Mouse (Mus musculus): ENCODE measurements around the gene Rab7. TPM values are rescaled to one million over a fixed set of nuclear protein-coding genes. Genes with fewer than 3 reads are reported as not detected.

The Rab7 gene
- total and polyA plus RNA-seq, 3 experiments, result 58.6 to 361 (median 68.9) TPM

- Histone ChIP-seq H3K79me2 (replicated peaks; ENCODE audit: control insufficient read depth, extremely low read depth, insufficient read depth, poor library complexity, severe bottlenecking) (no peaks in the 10 kb centered on the region), H3K4me3 (replicated peaks in 1 of 3; ENCODE audit: low read depth in 2 of 3, low read length in 2 of 3, poor library complexity in 1 of 3) (no peak overlapping the region), H3K36me3 (replicated peaks in 1 of 2; ENCODE audit: control insufficient read depth in 1 of 2, insufficient read depth in 1 of 2, low read length in 1 of 2) (peaks cover 8 to 21% of the 10 kb centered on the region in 2 experiments), H3K4me2 (ENCODE audit: insufficient read depth, low read depth, poor library complexity, severe bottlenecking) (no peak overlapping the region), H3K27ac (ENCODE audit: insufficient read depth, low read depth) (no peak overlapping the region), H3K9ac (ENCODE audit: insufficient read depth, low read depth) (no peak overlapping the region), H3K9me3 (replicated peaks; ENCODE audit: low read length) (no peaks in the 10 kb centered on the region), H3K27me3 (replicated peaks) (no peaks in the 10 kb centered on the region), H3K4me1 (ENCODE audit: control insufficient read depth in 1 of 2, insufficient read depth in 2 of 2) (peaks cover 0 to 11% of the 10 kb centered on the region in 2 experiments; a peak in 2 of 4 replicates)
- in situ Hi-C loops (cut with MboI; ENCODE audit: low pct_ligation_motif_present, low pct_unique_long_range_greater_than_20kb, low sequenced_read_pairs), result loop anchor here (5.0 kb wide), 1 partner anchor 87 kb away; no protein-coding TSS in a partner anchor
- TF ChIP-seq ZMIZ1 (IDR thresholded peaks at IDR 0.05; ENCODE audit: low read depth, low read length) (no peak), JUND (conservative IDR thresholded peaks at IDR 0.05; ENCODE audit: low read depth, low read length) (no peak), ZC3H11A (IDR thresholded peaks at IDR 0.05; ENCODE audit: low read depth, low read length) (no peak), MYC (IDR thresholded peaks at IDR 0.05; ENCODE audit: low read depth, low read length) (no peak), UBTF (IDR thresholded peaks at IDR 0.05; ENCODE audit: low read depth, low read length) (no peak), MAZ (IDR thresholded peaks at IDR 0.05; ENCODE audit: low read depth, low read length) (no peak), MXI1 (IDR thresholded peaks at IDR 0.05; ENCODE audit: low read depth, low read length) (no peak)
- no peak for DNase-seq (ENCODE audit: extremely low read depth)
- dilution Hi-C loops (cut with MboI; ENCODE audit: extremely low pct_ligation_motif_present, extremely low pct_unique_long_range_greater_than_20kb, low sequenced_read_pairs), result no loop called here
Measured at GRCm38 (mm10) chr6:87993790-87994571, 51.1 kb downstream of the Rab7 start.

GRCm38 (mm10) chr6:87992733-87993132 lies 52.3 kb downstream of the Rab7 start:
- Histone ChIP-seq H3K4me3 (replicated peaks in 1 of 3; ENCODE audit: low read depth in 2 of 3, low read length in 2 of 3, poor library complexity in 1 of 3) (no peak overlapping the region), H3K9ac (ENCODE audit: insufficient read depth, low read depth) (no peak overlapping the region), H3K9me3 (replicated peaks; ENCODE audit: low read length) (no peaks in the 10 kb centered on the region), H3K27me3 (replicated peaks) (no peaks in the 10 kb centered on the region), H3K4me1 (ENCODE audit: control insufficient read depth in 1 of 2, insufficient read depth in 2 of 2) (peaks cover 0 to 11% of the 10 kb centered on the region in 2 experiments; a peak in 2 of 4 replicates), H3K36me3 (replicated peaks in 1 of 2; ENCODE audit: control insufficient read depth in 1 of 2, insufficient read depth in 1 of 2, low read length in 1 of 2) (peaks cover 0 to 12% of the 10 kb centered on the region in 2 experiments), H3K4me2 (ENCODE audit: insufficient read depth, low read depth, poor library complexity, severe bottlenecking) (no peak overlapping the region), H3K27ac (ENCODE audit: insufficient read depth, low read depth) (no peak overlapping the region), H3K79me2 (replicated peaks; ENCODE audit: control insufficient read depth, extremely low read depth, insufficient read depth, poor library complexity, severe bottlenecking) (no peaks in the 10 kb centered on the region)
- TF ChIP-seq RCOR1 (conservative IDR thresholded peaks at IDR 0.05; ENCODE audit: low read depth, low read length) (no peak), MAX (IDR thresholded peaks at IDR 0.05; ENCODE audit: low read length) (no peak), USF1 (IDR thresholded peaks at IDR 0.05; ENCODE audit: low read depth, low read length) (no peak), BHLHE40 (IDR thresholded peaks at IDR 0.05; ENCODE audit: low read depth, low read length) (no peak)
- in situ Hi-C loops (cut with MboI; ENCODE audit: low pct_ligation_motif_present, low pct_unique_long_range_greater_than_20kb, low sequenced_read_pairs) (loop anchor here (5.0 kb wide), 1 partner anchor 85 kb away; no protein-coding TSS in a partner anchor), dilution Hi-C loops (cut with MboI; ENCODE audit: extremely low pct_ligation_motif_present, extremely low pct_unique_long_range_greater_than_20kb, low sequenced_read_pairs) (no loop called here)
- no peak for DNase-seq (ENCODE audit: extremely low read depth)

- no peaks in the 10 kb centered on the region for H3K9me3 ChIP-seq (replicated peaks; ENCODE audit: low read length)
- TF ChIP-seq PAX5 (IDR thresholded peaks at IDR 0.05; ENCODE audit: low read length), result no peak
- TF ChIP-seq USF2 (conservative IDR thresholded peaks at IDR 0.05; ENCODE audit: low read depth, low read length), result no peak
- H3K36me3 ChIP-seq (replicated peaks in 1 of 2; ENCODE audit: control insufficient read depth in 1 of 2, insufficient read depth in 1 of 2, low read length in 1 of 2), result peaks cover 0 to 9% of the 10 kb centered on the region in 2 experiments
- H3K4me1 ChIP-seq (ENCODE audit: control insufficient read depth in 1 of 2, insufficient read depth in 2 of 2), result peaks cover 0 to 17% of the 10 kb centered on the region in 2 experiments; a peak in 2 of 4 replicates
- dilution Hi-C loops (cut with MboI; ENCODE audit: extremely low pct_ligation_motif_present, extremely low pct_unique_long_range_greater_than_20kb, low sequenced_read_pairs), result no loop called here
- in situ Hi-C loops (cut with MboI; ENCODE audit: low pct_ligation_motif_present, low pct_unique_long_range_greater_than_20kb, low sequenced_read_pairs), result loop anchor here (5.0 kb wide), 1 partner anchor 85 kb away; no protein-coding TSS in a partner anchor
- no peak overlapping the region for H3K9ac ChIP-seq (ENCODE audit: insufficient read depth, low read depth)
- no peak overlapping the region for H3K27ac ChIP-seq (ENCODE audit: insufficient read depth, low read depth)
- H3K27me3 ChIP-seq (replicated peaks), result no peaks in the 10 kb centered on the region
- H3K4me3 ChIP-seq (replicated peaks in 1 of 3; ENCODE audit: low read depth in 2 of 3, low read length in 2 of 3, poor library complexity in 1 of 3), result no peak overlapping the region
- H3K79me2 ChIP-seq (replicated peaks; ENCODE audit: control insufficient read depth, extremely low read depth, insufficient read depth, poor library complexity, severe bottlenecking), result no peaks in the 10 kb centered on the region
- no peak overlapping the region for H3K4me2 ChIP-seq (ENCODE audit: insufficient read depth, low read depth, poor library complexity, severe bottlenecking)
- no peak for DNase-seq (ENCODE audit: extremely low read depth)
Measured at GRCm38 (mm10) chr6:87991886-87992285, 53.2 kb downstream of the Rab7 start.
